Mouse (Mus musculus) heart, adult 2 months (tissue): Measurements from ENCODE around the gene Pten.

ENCODE experiments used
- CTCF ChIP-seq: fragments of 200-600 bp; IDR thresholded peaks from 2 replicates; pipeline ENCODE4 v1.8.1; 2022; ENCODE audit warnings: antibody characterized with exemption, mild to moderate bottlenecking, moderate library complexity
- EP300 ChIP-seq: fragments of 200-500 bp; IDR thresholded peaks from 2 replicates; pipeline ENCODE4 v1.6.1; 2011; ENCODE audit warnings: low read depth, low read length, control low read depth; ENCODE audit not compliant: insufficient read depth
- POLR2A ChIP-seq: fragments of 200-500 bp; IDR thresholded peaks from 2 replicates; pipeline ENCODE4 v1.6.1; 2011; ENCODE audit warnings: mild to moderate bottlenecking, low read depth, low read length, control low read depth; ENCODE audit not compliant: insufficient read depth

DNA sequence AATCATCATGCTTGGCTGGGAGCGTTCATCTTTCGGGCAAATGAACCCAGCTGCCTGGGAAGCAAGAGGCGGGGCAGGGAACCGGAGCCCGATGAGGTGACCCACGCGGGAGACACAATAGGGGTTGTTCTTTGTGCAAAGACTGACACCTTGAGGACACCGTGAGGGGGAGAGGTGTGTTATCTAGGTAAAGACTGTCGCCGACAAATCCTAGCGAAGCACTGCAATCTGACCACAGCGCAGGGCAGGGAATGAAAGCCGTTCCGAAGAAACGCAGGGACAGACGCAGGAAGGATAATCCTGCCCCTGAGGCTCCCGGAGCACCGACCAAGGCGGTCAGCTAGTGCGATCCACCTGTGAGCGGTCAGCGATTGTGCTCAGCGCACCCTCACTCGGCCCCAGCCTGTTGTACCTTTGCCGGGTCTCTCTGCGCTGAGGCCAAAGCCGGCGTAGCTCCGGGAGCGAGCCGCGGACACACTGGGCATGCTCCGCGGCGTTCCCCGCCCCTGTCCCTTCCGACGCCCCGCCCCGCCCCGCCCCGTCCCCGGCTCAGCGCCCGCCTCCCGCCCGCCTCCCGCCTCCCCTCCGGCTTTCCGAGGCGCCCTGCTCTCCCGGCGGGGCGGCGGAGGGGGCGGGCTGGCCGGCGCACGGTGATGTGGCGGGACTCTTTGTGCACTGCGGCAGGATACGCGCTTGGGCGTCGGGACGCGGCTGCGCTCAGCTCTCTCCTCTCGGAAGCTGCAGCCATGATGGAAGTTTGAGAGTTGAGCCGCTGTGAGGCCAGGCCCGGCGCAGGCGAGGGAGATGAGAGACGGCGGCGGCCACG lies at the start of gene Pten:
- TF ChIP-seq CTCF (peak; percentile 13; the same call in 1 of the 2 replicates), POLR2A (peak; percentile 84), EP300 (peak; percentile 93)
